Mouse (Mus musculus) intestine, postnatal 0 days (tissue): Measurements from ENCODE around the gene Vipas39. TPM values are rescaled to one million over a fixed set of nuclear protein-coding genes. Genes with fewer than 3 reads are reported as not detected.

ENCODE experiments used
- ATAC-seq: fragments of 200-750 bp; cut with Nextera tagmentation; 2 replicates; pipeline ENCODE4 v1.8.0; 2017; ENCODE audit warnings: mild to moderate bottlenecking, moderate TSS enrichment, moderate library complexity
- H3K27ac ChIP-seq: fragments of 300-500 bp; sonication (generic); 2 replicates; pipeline ENCODE4 v1.5.1; 2014; ENCODE audit warnings: mild to moderate bottlenecking, low read depth, low read length, moderate library complexity
- H3K27me3 ChIP-seq: fragments of 300-500 bp; sonication (generic); replicated peaks from 2 replicates; pipeline ENCODE4 v1.6.1; 2014; ENCODE audit warnings: low read length, mixed read lengths; ENCODE audit not compliant: control insufficient read depth, insufficient read depth
- H3K36me3 ChIP-seq: fragments of 300-500 bp; sonication (generic); 2 replicates; pipeline ENCODE4 v1.6.1; 2014; ENCODE audit warnings: mild to moderate bottlenecking, moderate library complexity; ENCODE audit not compliant: control insufficient read depth, insufficient read depth
- H3K4me1 ChIP-seq: fragments of 300-500 bp; sonication (generic); replicated peaks from 2 replicates; pipeline ENCODE4 v1.6.1; 2014; ENCODE audit warnings: antibody characterized with exemption, low read length, mixed read lengths; ENCODE audit not compliant: control insufficient read depth, insufficient read depth
- H3K4me2 ChIP-seq: fragments of 300-500 bp; sonication (generic); replicated peaks from 2 replicates; pipeline ENCODE4 v1.6.1; 2014; ENCODE audit warnings: low read depth, mild to moderate bottlenecking, moderate library complexity
- H3K4me3 ChIP-seq: fragments of 300-500 bp; sonication (generic); 2 replicates; pipeline ENCODE4 v1.5.1; 2014; ENCODE audit warnings: low read depth, low read length
- H3K9ac ChIP-seq: fragments of 300-500 bp; sonication (generic); 2 replicates; pipeline ENCODE4 v1.6.1; 2014; ENCODE audit warnings: mild to moderate bottlenecking, low read depth, low read length
- H3K9me3 ChIP-seq: fragments of 300-500 bp; sonication (generic); 2 replicates; pipeline ENCODE4 v1.6.1; 2016; ENCODE audit warnings: mixed run types; ENCODE audit not compliant: control insufficient read depth
- CTCF ChIP-seq: sonication (generic); IDR thresholded peaks from 2 replicates; pipeline ENCODE4 v1.5.1; 2016; ENCODE audit warnings: low read depth, mild to moderate bottlenecking, control low read depth, antibody characterized with exemption, moderate library complexity
- WGBS: fragments of 180-500 bp; shearing (Covaris S2); extraction: QIAGEN DNeasy Blood & Tissue Kit; methylation state at CpG from one replicate; pipeline ENCODE4 v1.1.7; 2014; 5-methylcytosine and 5-hydroxymethylcytosine counted together
- polyA plus RNA-seq: library from polyadenylated mRNA; unstranded; fragments of >200 nt; fragmentation: Nextera tagmentation; extraction: Ambion mirVana; gene quantifications from 2 replicates; pipeline ENCODE4 v1.2.1, GENCODE M21; 2015

Gene Vipas39
- polyA plus RNA-seq, 1 experiment from 2014 or later, result 23.4 TPM

- under 1% methylated on average over 61 of the region's 86 CpGs for WGBS
- peak within 1 kb of the TSS; percentile 70 for H3K4me3 ChIP-seq
- H3K27ac ChIP-seq, result no peak within 1 kb of the TSS
- H3K27me3 ChIP-seq, result no peaks in the 10 kb centered on the region; the same call in 1 of the 2 replicates
- 0 out of 2 replicates have a peak, but pooled peaks have one; percentile 0 for TF ChIP-seq CTCF
- H3K4me1 ChIP-seq, result no peaks in the 10 kb centered on the region
- no peaks in the 10 kb centered on the region for H3K9me3 ChIP-seq
- peak within 1 kb of the TSS; percentile 99 for H3K4me2 ChIP-seq
- no peaks in the 10 kb centered on the region for H3K36me3 ChIP-seq
- H3K9ac ChIP-seq, result peak within 1 kb of the TSS; percentile 56
- ATAC-seq, result peak; percentile 66
These were observed 33.8 kb upstream of the Vipas39 start, which contains the start of gene Ism2 for GRCm38 (mm10) chr12:87299657-87300440. Gene Ism2 (minus strand): TSS chr12:87299705.

- Histone ChIP-seq H3K4me3 (peak overlapping the region; percentile 70), H3K4me2 (peak overlapping the region; percentile 99), H3K27ac (no peak overlapping the region), H3K27me3 (no peaks in the 10 kb centered on the region; the same call in 1 of the 2 replicates), H3K9me3 (no peaks in the 10 kb centered on the region), H3K4me1 (no peaks in the 10 kb centered on the region), H3K36me3 (no peaks in the 10 kb centered on the region), H3K9ac (peak overlapping the region; percentile 56; the same call in 1 of the 2 replicates)
- peak; percentile 17; the same call in 1 of the 2 replicates for TF ChIP-seq CTCF
- 11% methylated on average over 29 of the region's 29 CpGs for WGBS
- peak; percentile 9; the same call in 1 of the 2 replicates for ATAC-seq
These were observed 33.1 kb upstream of the Vipas39 start for GRCm38 (mm10) chr12:87299037-87299656.

- H3K4me1 ChIP-seq, result no peaks in the 10 kb centered on the region
- H3K4me3 ChIP-seq, result no peak overlapping the region
- no peaks in the 10 kb centered on the region for H3K36me3 ChIP-seq
- no peak overlapping the region for H3K27ac ChIP-seq
- H3K9ac ChIP-seq, result no peak overlapping the region
- WGBS, result 75% methylated on average over 6 of the region's 6 CpGs
- TF ChIP-seq CTCF, result no peak
- no peaks in the 10 kb centered on the region; the same call in 1 of the 2 replicates for H3K27me3 ChIP-seq
- no peak for ATAC-seq
- no peak overlapping the region for H3K4me2 ChIP-seq
- H3K9me3 ChIP-seq, result no peaks in the 10 kb centered on the region
These were observed 27.9 kb upstream of the Vipas39 start for GRCm38 (mm10) chr12:87293934-87294333.

- 95% methylated on average over 5 of the region's 5 CpGs for WGBS
- Histone ChIP-seq H3K27ac (no peak overlapping the region), H3K4me1 (no peaks in the 10 kb centered on the region), H3K4me3 (no peak overlapping the region), H3K9ac (no peak overlapping the region), H3K9me3 (no peaks in the 10 kb centered on the region), H3K27me3 (no peaks in the 10 kb centered on the region), H3K36me3 (no peaks in the 10 kb centered on the region), H3K4me2 (no peak overlapping the region)
- no peak for TF ChIP-seq CTCF
- no peak for ATAC-seq
These were observed 23.0 kb upstream of the Vipas39 start for GRCm38 (mm10) chr12:87289100-87289499.

- Histone ChIP-seq H3K9ac (no peak overlapping the region), H3K9me3 (no peaks in the 10 kb centered on the region), H3K4me1 (no peaks in the 10 kb centered on the region), H3K27me3 (no peaks in the 10 kb centered on the region), H3K27ac (no peak overlapping the region), H3K4me3 (no peak overlapping the region), H3K36me3 (no peaks in the 10 kb centered on the region), H3K4me2 (no peak overlapping the region)
- WGBS, result 80% methylated on average over 5 of the region's 5 CpGs
- no peak for ATAC-seq
- no peak for TF ChIP-seq CTCF
These were observed 18.7 kb upstream of the Vipas39 start for GRCm38 (mm10) chr12:87284726-87285125.

GRCm38 (mm10) chr12:87284268-87284667 is 18.2 kb upstream of the Vipas39 start:
- Histone ChIP-seq H3K4me3 (no peak overlapping the region), H3K36me3 (no peaks in the 10 kb centered on the region), H3K4me2 (no peak overlapping the region), H3K9me3 (no peaks in the 10 kb centered on the region), H3K4me1 (0 out of 2 replicates have a peak, but pooled peaks cover 1% of the 10 kb centered on the region), H3K9ac (no peak overlapping the region), H3K27me3 (no peaks in the 10 kb centered on the region), H3K27ac (no peak overlapping the region)
- ATAC-seq, result no peak
- no peak for TF ChIP-seq CTCF
- WGBS, result 76% methylated on average over 4 of the region's 4 CpGs
